Mouse (Mus musculus): ENCODE measurements around the gene Nudt7.

Nudt7 gene

GRCm38 (mm10) chr8:114133510-114134362 lies at the start of gene Nudt7:
Gene Nudt7 (plus strand): TSS chr8:114133557.
- peak; percentile 63 for DNase-seq

GRCm38 (mm10) chr8:114087932-114088331 lies 45.4 kb upstream of the Nudt7 start:
- DNase-seq: no peak

- DNase-seq: no peak
Measured at GRCm38 (mm10) chr8:114090736-114091135, 42.6 kb upstream of the Nudt7 start.

DNA sequence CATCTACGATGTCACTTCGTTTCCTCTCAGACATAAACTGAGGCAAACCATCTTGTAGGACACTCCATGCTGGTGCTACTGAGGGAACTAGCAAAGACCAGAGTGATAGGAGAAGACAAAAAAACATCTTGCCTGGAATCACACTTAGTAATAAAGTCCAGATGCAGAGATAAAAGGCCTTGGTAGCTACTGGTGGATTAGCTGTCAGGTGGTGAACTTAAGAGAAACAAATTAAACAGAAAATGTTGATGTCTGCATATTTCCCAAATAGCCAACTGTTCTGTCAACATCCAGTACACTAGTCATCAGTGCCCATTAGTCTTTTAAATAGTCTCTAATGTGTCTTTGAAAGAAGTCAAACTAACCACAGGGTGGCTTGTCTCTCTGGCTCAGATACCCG lies 40.0 kb upstream of the Nudt7 start:
- DNase-seq: no peak

- DNase-seq: no peak
Measured at GRCm38 (mm10) chr8:114094526-114094925, 38.8 kb upstream of the Nudt7 start.

- peak; percentile 8 for DNase-seq
Measured at GRCm38 (mm10) chr8:114100561-114101206, 32.7 kb upstream of the Nudt7 start.

DNA sequence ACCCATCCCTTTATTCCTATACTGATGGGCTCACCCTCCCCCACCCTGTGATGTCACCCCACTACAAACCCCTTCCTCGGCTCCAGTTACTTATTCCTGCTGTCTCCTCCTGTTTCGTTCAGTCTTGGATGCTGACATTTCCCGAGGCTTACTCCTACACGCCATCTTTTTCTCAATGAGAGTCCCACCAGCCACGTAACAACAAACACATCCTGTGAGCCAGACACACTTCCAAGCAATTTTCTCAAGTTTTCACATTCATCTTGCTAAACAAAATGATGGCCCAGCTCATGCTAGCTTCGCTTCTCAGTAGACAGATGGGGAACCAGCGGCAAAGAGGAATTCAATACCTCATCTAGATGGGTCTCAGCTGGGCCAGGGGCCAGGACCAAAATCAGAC lies 30.0 kb upstream of the Nudt7 start:
- peak; percentile 6 for DNase-seq

DNA sequence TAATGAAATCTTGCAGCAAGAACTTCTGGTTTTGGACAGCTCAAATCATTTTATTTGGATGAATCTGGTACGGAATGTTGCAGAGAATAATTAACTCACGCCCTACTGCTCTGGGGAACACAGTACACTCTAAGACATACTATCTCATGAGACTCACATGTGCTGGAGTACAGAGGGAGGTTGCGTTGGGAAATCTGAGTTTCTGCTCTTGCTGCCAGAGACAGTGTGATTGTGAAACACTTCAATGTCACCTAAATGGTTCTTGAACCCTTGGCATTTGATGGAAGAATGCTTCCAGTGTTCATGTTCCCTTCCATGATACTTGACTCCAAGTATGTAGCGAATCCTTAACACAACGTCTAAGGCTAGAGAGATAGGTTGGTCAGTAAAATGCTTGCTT lies 27.4 kb upstream of the Nudt7 start:
- DNase-seq: no peak

- DNase-seq: no peak
Measured at GRCm38 (mm10) chr8:114109365-114110140, 23.8 kb upstream of the Nudt7 start.

DNA sequence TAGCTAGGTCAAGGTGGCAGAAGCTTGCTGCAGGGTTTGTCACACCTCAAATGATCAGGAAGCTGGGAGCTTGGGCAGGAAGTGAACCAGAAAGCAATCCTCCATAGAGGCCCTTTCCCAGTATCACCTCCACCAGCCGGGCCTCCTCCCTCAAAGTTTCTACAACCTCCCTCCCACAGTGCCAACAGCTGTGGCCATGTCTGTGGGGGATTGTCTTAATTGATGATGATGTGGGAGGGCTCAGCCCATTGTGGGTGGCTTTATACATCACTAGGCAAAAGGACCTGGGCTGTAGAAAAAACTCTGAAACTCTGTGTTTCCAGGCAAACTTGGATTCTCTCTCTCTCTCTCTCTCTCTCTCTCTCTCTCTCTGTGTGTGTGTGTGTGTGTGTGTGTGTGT lies 18.3 kb upstream of the Nudt7 start:
- no peak for DNase-seq

DNA sequence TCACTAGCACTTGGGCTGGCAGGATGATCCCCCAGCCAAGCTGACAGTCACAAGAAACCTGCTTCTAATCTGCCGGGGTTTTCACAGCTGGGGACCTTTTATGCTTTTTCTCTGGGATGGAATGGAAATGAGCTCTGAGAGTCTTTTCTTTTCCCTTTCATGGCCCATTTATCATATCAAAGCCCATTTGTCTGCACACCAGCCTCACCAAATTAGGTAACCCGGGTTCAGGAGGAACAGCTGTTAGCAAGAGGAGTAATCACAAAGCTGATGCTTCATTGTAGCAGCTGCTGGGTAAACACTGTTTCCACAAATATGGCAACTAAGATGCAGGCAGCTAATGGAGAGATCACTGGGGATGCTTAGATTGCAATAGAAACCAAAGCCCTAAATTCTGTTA lies 17.3 kb upstream of the Nudt7 start:
- no peak for DNase-seq

DNA sequence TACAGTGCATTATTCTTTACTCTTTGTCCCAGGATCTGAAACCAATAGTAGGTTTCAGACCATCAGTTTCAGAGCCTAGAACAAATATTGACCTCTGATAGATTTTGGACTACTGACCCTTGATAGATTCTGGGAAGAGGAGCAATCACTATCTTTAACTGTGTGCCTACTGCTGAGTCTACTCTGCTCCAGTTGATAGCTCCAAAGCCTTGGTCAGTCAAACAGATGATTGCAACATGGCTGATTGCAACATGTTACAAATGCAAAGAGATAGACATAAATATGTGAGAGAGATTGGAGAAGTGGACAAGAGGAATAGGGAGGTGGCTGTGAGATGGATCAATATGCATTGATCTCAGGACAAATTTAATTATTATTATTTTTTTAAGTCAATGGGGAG lies 15.9 kb upstream of the Nudt7 start:
- DNase-seq: no peak

GRCm38 (mm10) chr8:114121781-114122180 lies 11.6 kb upstream of the Nudt7 start:
- no peak for DNase-seq

GRCm38 (mm10) chr8:114123611-114124010 lies 9.7 kb upstream of the Nudt7 start:
- no peak for DNase-seq

DNA sequence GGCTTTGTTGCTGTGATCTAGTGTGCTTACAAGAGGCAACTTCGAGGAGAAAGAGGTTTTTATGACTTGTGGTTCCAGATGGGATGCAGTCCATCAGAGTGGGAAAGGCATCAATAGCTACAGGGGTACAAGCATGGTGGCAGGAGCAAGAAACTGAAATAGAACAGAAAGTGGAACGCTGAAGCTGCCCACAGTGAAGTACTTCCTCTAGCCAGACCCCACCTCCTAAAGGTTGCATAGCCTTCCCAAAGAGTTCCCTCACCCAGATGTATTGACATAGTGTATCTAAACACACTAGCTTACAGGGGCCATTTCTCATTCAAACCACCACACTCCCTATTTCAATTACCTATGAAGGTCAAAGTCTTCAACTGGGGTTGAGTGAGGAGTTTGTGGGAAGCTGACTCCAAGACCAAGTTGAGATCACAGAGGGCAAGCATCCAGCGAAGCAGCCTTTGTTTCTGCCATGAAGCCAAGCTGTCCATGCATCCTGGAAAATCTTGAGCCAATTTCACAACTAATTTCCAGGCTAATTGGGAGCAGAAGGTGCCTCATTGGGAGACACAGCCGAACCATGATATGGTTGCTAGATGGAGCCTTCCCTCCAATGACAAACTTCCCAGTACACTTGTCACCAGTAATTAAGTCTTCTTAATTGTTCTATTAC lies 9.1 kb upstream of the Nudt7 start:
- no peak for DNase-seq

- DNase-seq: no peak
Measured at GRCm38 (mm10) chr8:114130838-114131237, 2.5 kb upstream of the Nudt7 start.

DNA sequence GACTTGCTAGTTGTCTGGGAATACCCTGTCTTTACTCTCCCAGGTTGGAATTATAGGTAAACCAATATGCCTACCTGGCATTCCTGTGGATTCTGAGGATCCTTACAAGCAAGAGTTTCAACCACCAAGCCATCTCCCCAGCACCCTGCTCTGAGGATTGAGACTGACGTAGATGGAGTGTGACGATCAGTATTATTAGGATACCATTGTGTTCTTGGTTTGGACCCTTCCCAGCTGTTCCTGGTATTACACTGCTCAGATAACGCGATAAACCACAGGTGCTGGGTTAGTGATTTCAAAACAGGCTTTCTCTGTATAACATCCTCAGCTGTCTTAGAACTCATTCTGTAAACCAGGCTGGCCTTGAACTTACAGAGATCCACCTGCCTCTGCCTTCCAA lies 1.9 kb upstream of the Nudt7 start:
- no peak for DNase-seq

GRCm38 (mm10) chr8:114133050-114133509 lies 277 bp upstream of the Nudt7 start:
- DNase-seq: no peak

- no peak for DNase-seq
Measured at GRCm38 (mm10) chr8:114136750-114137149, 3.4 kb downstream of the Nudt7 start.

GRCm38 (mm10) chr8:114137181-114137580 lies 3.8 kb downstream of the Nudt7 start:
- no peak for DNase-seq

- no peak for DNase-seq
Measured at GRCm38 (mm10) chr8:114140437-114140836, 7.1 kb downstream of the Nudt7 start.

DNA sequence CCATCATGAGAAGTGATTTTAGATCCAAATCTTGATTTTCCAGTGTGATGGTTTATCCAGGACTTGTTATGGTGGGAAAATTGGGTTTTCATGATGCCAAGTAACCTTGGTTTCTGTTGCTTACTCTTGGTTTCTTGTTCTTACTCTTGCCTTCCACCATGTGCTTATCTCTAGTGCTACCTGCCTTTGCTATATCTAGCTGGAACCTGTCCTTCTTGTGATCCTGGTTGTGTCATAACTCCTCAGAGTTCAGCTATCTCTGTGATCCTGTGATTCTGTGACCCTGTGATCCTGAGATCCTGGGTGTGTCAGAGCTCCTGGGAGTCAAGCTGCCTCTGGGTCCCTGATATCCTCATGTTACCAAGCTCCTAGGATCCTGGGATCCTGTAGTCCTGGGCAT lies 8.8 kb downstream of the Nudt7 start:
- no peak for DNase-seq
